Mouse (Mus musculus): ENCODE results near the gene Cox15. TPM values are rescaled to one million over a fixed set of nuclear protein-coding genes. Genes with fewer than 3 reads are reported as not detected.

Cox15 gene
- total and polyA plus RNA-seq, 3 experiments: 30.2 to 59.1 (median 32.4) TPM

- Histone ChIP-seq H3K36me3 (ENCODE audit: control insufficient read depth in 1 of 2, insufficient read depth in 2 of 2, low read length in 2 of 2) (peaks cover 0 to 3% of the 10 kb centered on the region in 2 experiments; a peak in 2 of 4 replicates), H3K9ac (ENCODE audit: control insufficient read depth, low read depth, low read length, poor library complexity, severe bottlenecking) (no peak overlapping the region), H3K4me1 (ENCODE audit: control insufficient read depth in 1 of 2, insufficient read depth in 2 of 2, low read length in 2 of 2) (peaks cover 0 to 3% of the 10 kb centered on the region in 2 experiments; a peak in 1 of 4 replicates), H3K9me3 (replicated peaks; ENCODE audit: insufficient read depth, low read length) (no peaks in the 10 kb centered on the region), H3K4me3 (ENCODE audit: control insufficient read depth in 1 of 2, insufficient read depth in 1 of 2, low read depth in 2 of 2, low read length in 2 of 2) (no peak overlapping the region), H3K27ac (ENCODE audit: control insufficient read depth, low read depth, low read length) (no peak overlapping the region), H3K79me2 (ENCODE audit: control insufficient read depth, insufficient read depth, low read length, poor library complexity) (no peaks in the 10 kb centered on the region), H3K27me3 (ENCODE audit: control insufficient read depth in 1 of 2, insufficient read depth in 2 of 2, low read length in 2 of 2) (no peaks in the 10 kb centered on the region)
- DNase-seq (ENCODE audit: low read depth, low spot score): no peak
- TF ChIP-seq MXI1 (IDR thresholded peaks at IDR 0.05; ENCODE audit: low read depth, low read length) (no peak), ELF1 (IDR thresholded peaks at IDR 0.05; ENCODE audit: low read depth, low read length) (no peak), MYC (IDR thresholded peaks at IDR 0.05; ENCODE audit: low read depth, low read length) (no peak), NELFE (IDR thresholded peaks at IDR 0.05; ENCODE audit: low read depth, low read length) (no peak), ZC3H11A (IDR thresholded peaks at IDR 0.05; ENCODE audit: low read depth, low read length) (no peak), HCFC1 (IDR thresholded peaks at IDR 0.05; ENCODE audit: low read depth, low read length) (no peak), ZMIZ1 (IDR thresholded peaks at IDR 0.05; ENCODE audit: low read depth, low read length) (no peak), JUND (IDR thresholded peaks at IDR 0.05; ENCODE audit: low read depth, low read length) (no peak), CTCF (IDR thresholded peaks at IDR 0.05 in 2 of 3, conservative IDR thresholded peaks at IDR 0.05 in 1 of 3; ENCODE audit: control insufficient read depth in 1 of 3, insufficient read depth in 1 of 3, low read depth in 2 of 3, low read length in 3 of 3, poor library complexity in 1 of 3, severe bottlenecking in 1 of 3) (no peak), BHLHE40 (IDR thresholded peaks at IDR 0.05; ENCODE audit: borderline replicate concordance, low read depth, low read length) (no peak), TAL1 (IDR thresholded peaks at IDR 0.05; ENCODE audit: low read length) (no peak), POLR2A (IDR thresholded peaks at IDR 0.05; ENCODE audit: control insufficient read depth in 1 of 2, insufficient read depth in 1 of 2, low read depth in 1 of 2, low read length in 2 of 2, poor library complexity in 1 of 2) (no peak), POLR2AphosphoS2 (IDR thresholded peaks at IDR 0.05; ENCODE audit: low read length) (no peak), MEF2A (IDR thresholded peaks at IDR 0.05; ENCODE audit: extremely low read depth, insufficient replicate concordance, low read depth, low read length, poor library complexity, severe bottlenecking) (no peak), SMC3 (IDR thresholded peaks at IDR 0.05; ENCODE audit: low read depth, low read length) (no peak), TCF12 (IDR thresholded peaks at IDR 0.05; ENCODE audit: low read depth, low read length) (no peak), GATA1 (IDR thresholded peaks at IDR 0.05; ENCODE audit: low read depth, low read length) (no peak), CHD1 (IDR thresholded peaks at IDR 0.05; ENCODE audit: low read depth, low read length) (no peak)
Measured at GRCm38 (mm10) chr19:43729296-43730036, 23.3 kb downstream of the Cox15 start.

GRCm38 (mm10) chr19:43726510-43727146 lies 26.2 kb downstream of the Cox15 start:
- H3K4me1 ChIP-seq (ENCODE audit: control insufficient read depth in 1 of 2, insufficient read depth in 2 of 2, low read length in 2 of 2): peaks cover 0 to 3% of the 10 kb centered on the region in 2 experiments; a peak in 1 of 4 replicates
- TF ChIP-seq TCF12 (IDR thresholded peaks at IDR 0.05; ENCODE audit: low read depth, low read length): no peak
- no peak for TF ChIP-seq USF2 (IDR thresholded peaks at IDR 0.05; ENCODE audit: borderline replicate concordance in 1 of 2, insufficient read depth in 1 of 2, low read depth in 1 of 2, low read length in 2 of 2)
- H3K27me3 ChIP-seq (ENCODE audit: control insufficient read depth in 1 of 2, insufficient read depth in 2 of 2, low read length in 2 of 2): no peaks in the 10 kb centered on the region
- no peak overlapping the region for H3K9ac ChIP-seq (ENCODE audit: control insufficient read depth, low read depth, low read length, poor library complexity, severe bottlenecking)
- H3K79me2 ChIP-seq (ENCODE audit: control insufficient read depth, insufficient read depth, low read length, poor library complexity): no peaks in the 10 kb centered on the region
- peak; percentile 34 for DNase-seq (ENCODE audit: low read depth, low spot score)
- no peak overlapping the region for H3K4me3 ChIP-seq (ENCODE audit: control insufficient read depth in 1 of 2, insufficient read depth in 1 of 2, low read depth in 2 of 2, low read length in 2 of 2)
- peaks cover 0 to 3% of the 10 kb centered on the region in 2 experiments; a peak in 2 of 4 replicates for H3K36me3 ChIP-seq (ENCODE audit: control insufficient read depth in 1 of 2, insufficient read depth in 2 of 2, low read length in 2 of 2)
- no peak overlapping the region for H3K27ac ChIP-seq (ENCODE audit: control insufficient read depth, low read depth, low read length)
- no peaks in the 10 kb centered on the region for H3K9me3 ChIP-seq (replicated peaks; ENCODE audit: insufficient read depth, low read length)
